Mouse (Mus musculus) granulocyte monocyte progenitor cell, adult 5-6 weeks (primary cell): ENCODE results near the gene Glt1d1. TPM values are rescaled to one million over a fixed set of nuclear protein-coding genes. Genes with fewer than 3 reads are reported as not detected.

Experiments
- ATAC-seq: replicated peaks from 2 replicates; pipeline ENCODE4 v1.8.0; 2016; ENCODE audit warnings: mild to moderate bottlenecking, moderate TSS enrichment, inconsistent platforms; ENCODE audit not compliant: poor library complexity, severe bottlenecking
- total RNA-seq, 2 experiments: library from RNA; stranded (forward) in 1 of 2; stranded (reverse) in 1 of 2; fragments of 200-712, 200-1000 nt in 1 of 2; fragments of >200 nt in 1 of 2; fragmentation: Nextera tagmentation in 1 of 2; gene quantifications; 2 replicates each; pipeline ENCODE4 v1.2.3; 2014 to 2017

The Glt1d1 gene
- total RNA-seq, 2 experiments from 2014 or later = 7.5 to 7.6 TPM

DNA sequence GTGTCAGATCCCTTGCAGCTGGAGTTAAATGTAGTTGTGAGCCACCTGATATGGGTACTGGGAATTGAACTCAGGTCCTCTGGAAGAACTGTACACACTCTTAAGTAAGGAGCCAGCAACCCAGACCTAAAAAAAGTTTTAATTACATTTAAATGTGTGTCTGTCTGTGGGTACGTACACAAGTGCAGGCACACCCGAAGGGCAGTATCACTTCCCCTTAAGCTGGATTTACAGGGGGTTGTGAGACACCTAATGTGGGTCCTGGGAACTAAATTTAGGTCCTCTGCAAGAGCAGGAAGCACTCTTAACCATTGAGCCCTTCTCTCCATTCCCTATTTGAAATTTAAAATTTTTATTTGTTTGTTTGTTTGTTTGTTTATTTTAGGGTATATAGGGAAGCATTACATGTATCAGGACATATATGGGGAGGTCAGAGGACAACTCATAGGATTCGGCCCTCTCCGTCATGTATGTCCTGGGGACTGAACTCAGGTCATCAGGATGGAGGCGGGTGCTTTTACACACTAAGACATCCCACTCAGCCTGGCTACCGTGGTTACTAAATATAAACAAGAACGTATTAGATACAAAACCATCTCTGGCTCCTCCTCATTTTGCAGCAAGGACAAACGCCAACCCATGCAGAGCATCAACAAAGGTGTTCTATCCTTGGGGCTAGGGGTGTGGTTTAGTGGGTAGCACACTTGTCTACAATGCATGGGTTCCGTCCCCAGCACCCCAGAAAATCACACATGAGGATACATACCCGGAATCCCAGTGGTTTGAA is 7.4 kb upstream of the Glt1d1 start:
- ATAC-seq = peak; percentile 82

DNA sequence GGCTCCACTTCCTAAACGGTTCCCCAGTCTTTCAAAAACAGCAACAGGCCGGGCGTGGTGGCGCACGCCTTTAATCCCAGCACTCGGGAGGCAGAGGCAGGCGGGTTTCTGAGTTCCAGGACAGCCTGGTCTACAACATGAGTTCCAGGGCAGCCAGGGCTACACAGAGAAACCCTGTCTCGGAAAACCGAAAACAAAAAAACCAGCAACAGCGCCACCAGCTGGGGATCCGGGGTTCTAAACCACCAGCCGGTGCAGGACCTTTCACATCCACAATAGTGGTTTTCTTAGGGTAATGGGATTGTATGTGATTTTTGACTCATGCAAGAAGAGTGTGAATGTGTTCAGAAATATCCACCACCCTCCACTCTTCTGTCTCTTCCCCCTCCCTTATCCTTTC is 4.8 kb upstream of the Glt1d1 start:
- no peak for ATAC-seq

DNA sequence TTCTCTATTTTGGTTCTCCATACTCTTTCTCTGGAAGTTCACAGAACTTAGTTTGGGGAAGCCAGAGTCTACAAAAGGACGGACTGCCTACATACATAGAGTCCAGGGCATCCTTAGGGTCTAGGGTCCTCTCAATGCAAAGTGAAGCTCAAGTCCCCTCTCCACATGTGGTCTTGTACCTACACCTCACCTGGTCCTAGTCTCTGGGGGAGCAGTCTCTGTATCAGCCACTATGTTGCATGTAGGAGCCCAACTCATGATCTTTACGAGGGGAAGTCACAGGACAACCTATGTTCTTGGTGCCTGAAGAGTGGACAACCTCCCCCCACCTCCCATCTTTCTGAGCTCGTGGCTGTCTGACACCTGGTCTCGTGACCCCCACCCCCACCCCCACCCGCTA is 391 bp upstream of the Glt1d1 start:
- peak; percentile 12 for ATAC-seq

DNA sequence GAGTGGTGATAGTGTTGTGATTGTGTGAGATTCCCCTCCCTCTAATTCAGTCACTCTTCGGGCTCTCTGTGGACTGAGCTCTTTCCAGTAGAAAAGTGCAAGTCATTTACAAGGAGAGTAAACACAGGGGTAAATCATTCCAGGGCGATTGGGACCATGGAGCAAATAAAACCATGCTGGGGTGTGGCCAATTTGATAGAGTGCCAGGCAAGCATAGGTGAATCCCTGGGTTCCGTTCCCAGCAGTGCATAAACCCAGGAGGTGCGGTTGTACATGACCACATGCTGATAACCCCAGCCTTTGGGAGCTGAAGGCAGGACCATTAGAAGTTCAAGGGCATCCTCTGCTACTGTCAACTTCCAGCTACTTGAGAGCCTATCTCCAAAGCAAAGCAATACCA is 1.1 kb downstream of the Glt1d1 start:
- peak; percentile 8; the same call in 1 of the 2 replicates for ATAC-seq

DNA sequence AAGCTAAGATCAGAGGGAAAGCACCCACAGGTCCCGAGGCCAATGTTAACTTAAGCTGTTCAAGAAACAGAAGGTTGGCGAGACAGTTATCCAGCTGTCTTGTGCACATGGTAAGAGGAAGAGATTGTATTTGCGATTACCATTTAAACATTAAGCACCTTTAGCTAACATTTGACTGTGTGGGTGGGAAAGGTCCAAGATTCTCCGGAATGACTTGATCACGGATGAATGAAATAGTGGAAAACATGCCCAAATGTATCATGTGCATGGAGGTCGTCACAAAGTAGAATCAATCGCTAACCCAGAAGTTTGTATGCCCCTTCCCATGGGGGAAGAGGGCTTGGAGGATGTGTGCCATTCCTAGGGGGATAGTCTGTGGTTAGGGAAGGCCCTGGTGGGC is 1.6 kb downstream of the Glt1d1 start:
- ATAC-seq = no peak

DNA sequence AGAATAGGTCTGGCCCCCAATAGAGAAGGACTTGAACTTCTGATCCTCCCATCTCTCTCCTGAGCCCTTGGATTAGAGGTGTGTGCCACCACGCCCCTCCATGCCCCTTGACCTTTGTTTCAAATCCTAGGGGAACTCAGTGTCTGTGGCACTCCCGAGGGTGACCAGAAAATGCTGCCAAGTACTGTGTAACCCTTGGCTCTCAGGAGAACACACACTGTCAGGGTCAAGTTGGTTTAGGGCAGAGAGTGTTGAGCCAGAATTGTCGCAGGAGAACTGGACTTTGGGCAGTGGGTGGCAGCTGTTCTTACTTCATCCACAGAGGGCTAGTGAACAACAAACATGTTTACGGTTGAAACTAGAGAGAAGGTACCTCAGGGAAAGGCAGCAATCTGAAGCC is 5.6 kb downstream of the Glt1d1 start:
- no peak for ATAC-seq

DNA sequence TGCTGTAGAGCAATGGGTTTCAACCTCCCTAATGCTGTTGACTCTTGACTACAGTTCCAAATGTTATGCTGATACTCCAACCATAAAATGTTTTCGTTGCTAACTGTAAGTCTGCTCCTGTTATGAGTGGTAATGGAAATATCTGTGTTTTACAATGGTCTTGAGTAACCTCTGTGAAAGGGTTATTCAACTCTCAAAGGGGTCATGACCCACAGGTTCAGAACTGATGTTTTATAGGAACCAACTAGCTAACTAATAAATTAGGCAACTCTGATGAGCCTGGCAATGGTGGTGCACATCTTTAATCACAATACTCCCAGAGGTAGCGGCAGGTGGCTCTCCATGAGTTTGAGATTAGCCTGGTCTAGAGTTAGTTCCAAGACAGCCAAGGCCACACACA is 6.1 kb downstream of the Glt1d1 start:
- ATAC-seq = no peak

DNA sequence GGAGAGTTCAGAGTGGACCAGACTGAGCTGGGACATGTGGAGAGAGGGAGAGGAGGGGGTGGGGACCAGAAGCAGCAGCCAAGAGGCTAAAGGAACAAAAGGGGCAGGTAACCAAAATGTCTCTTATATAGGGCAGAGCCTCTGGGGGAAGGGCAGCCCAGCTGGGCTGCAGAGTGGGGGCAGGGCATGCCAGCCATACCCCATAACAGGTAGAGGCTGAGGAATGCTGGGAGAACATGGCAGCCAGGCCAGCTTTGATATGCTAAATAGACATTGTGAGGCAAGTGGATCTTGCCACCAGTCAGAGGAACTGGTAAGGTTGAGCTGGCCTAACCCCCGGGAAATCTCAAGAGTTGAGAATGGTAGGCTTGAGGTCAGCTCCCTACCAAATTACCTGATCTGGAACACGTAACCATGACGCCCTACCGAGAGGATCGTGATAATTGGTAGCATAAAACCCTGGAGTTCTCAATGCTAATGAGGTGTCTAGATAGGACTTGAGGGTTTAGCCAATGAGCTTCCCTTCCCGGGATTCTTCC is 7.1 kb downstream of the Glt1d1 start:
- no peak for ATAC-seq

DNA sequence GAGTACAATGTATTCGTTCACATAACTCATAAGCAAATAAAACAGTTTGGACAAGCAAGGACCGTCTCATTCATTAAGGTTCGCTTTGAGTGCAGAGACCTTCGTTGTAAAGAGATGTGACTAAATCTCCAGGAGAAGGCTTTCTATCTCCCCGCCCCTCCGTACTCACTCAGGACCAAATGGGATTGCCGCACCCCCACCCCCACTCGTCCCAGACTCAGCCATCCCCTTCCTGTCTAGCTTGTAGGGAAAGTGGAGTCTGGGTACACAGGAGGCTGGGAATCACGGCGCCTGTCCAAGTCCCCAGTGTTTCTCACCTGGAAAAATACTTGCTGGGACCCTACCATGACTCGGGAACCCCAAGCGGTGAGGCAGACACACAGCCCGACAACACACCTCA is 7.6 kb downstream of the Glt1d1 start:
- no peak for ATAC-seq

DNA sequence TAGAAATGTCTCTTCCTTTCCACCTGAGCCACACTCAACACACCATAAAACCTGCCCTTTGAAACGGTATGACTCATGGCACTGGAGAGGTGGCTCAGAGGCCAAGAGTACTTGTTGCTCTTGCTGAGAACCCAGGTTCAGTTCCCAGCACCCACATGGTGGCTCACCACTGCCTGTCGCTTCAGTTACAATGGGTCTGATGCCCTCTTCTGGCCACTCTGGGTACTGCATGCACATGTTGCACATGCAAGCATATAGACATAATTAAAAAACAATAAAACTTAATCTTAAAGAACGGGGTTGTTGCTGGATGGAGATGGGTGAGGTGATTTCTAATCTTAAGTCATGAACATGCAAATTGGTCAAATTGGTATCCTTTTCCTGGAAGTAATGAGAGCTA is 8.3 kb downstream of the Glt1d1 start:
- no peak for ATAC-seq

DNA sequence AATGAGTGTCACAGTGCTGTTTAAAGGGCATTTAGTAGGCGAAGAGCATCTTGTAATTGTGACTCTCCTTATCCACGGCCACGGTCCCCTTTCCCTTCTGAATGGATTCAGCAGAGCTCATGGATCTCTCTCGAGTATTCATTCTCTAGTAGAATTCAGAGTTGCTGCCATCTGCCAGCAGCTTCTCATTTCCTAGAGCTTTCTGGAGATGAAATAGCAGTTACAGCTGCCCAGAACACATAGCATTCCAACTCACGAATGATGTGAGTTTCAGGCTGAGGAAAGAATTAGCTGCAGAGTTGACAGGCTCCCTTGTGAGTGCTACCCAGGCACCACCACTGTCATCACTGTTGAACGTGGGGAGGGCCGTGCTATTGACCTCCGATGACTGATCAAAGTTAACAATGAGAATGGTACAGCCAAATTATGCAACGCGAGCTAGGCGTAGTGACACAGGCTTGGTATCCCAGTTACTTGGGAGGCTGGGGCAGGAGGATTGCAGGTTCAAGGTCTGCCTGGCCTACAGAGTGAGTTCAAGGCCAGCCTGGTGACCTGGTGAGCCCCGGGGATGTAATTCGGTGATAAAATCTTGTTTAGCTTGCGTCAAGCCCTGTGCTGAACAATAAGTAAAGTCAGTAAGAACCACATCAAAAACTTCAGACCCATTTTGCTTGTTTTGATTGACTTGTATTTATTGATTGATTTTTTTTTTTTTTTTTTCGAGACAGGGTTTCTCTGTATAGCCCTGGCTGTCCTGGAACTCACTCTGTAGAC is 9.3 kb downstream of the Glt1d1 start:
- no peak for ATAC-seq

DNA sequence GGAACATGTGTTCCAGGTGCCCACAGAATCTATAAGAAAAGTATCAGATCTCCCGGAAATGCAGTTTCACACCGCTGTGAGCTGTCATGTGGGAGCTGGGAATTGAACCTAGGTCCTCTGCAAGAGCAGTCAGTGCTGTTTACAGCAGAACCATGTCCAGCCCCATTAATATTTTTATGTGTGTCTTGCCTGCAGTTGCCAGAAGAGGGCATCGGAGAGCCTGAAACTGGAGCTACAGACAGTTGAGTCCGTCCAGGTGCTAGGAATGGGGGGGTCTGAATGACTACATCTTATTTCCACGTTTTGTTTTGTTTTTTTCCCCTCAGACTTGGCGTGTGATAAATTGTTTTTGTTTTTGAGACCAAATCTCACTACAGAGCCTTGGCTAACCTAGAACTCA is 16.0 kb downstream of the Glt1d1 start:
- ATAC-seq = peak; percentile 86

DNA sequence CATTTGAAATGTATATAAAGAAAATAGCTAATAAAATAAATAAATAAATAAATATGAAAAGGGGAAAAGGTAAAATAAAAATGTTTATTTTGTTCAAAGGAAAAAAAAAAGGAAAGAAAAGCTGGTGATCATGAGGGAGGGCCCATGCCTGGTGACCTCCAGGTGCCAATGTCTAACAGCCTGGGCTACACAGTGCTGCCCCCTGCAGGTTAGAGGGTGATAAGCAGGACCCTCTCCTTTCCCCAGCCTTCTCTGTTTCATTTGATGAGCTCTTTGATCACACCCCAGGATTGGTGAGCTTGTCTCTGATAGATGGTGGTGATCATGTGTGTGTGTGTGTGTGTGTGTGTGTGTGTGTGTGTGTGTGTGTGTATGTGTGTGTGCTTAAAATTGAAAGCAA is 17.0 kb downstream of the Glt1d1 start:
- ATAC-seq = peak; percentile 92

DNA sequence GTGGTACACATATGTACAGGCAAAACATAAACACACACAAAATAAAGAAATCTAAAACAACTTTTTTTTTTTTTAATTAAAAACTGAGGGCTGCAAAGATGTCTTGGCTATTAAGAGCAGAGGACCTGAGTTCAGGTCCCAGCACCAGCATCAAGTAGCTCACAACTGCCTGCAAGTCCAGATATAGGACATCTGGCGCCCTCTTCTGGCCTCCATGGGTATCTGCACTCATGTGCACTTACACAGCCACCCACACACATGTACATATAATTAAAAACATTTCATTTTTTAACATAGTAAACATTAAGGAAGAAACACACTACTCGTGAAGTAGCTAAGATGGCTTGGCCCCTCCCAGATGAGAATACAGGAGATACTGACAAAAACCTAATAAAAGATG is 26.2 kb downstream of the Glt1d1 start:
- no peak for ATAC-seq

DNA sequence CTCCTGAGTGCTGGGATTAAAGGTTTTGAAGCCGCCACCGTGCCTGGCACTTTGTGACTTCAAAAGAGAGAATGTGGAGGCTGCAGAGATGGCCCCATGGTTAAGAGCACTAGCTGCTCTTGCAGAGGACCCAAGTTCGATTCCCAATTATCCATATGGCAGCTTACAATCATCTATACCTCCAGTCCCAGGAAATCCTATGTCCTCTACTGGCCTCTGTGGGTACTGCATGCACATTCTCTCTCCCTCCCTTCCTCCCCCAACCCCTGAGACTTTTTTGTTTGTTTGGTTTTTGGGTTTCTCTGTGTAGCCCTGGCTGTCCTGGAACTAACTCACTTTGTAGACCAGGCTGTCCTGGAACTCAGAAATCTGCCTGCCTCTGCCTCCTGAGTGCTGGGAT is 27.2 kb downstream of the Glt1d1 start:
- ATAC-seq = peak; percentile 44

DNA sequence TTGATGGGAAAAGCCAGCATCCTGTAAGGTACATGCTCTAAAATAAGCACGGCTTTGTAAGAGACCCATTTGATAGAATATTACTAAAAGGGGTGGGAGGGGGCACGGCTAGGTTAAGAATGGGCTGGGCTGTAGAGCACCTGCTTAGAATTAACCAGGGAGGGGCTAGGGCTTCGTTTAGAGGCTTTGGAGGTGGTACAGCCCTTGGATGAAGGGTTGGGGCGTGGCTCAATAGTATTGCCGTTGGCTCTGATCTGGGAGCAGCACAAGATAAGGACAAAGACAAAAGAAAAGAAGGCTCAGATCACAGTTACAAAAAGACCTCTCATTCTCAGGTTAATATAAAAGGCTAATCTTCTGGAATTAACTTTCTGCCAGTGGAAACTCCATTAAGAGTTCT is 28.2 kb downstream of the Glt1d1 start:
- ATAC-seq = no peak

DNA sequence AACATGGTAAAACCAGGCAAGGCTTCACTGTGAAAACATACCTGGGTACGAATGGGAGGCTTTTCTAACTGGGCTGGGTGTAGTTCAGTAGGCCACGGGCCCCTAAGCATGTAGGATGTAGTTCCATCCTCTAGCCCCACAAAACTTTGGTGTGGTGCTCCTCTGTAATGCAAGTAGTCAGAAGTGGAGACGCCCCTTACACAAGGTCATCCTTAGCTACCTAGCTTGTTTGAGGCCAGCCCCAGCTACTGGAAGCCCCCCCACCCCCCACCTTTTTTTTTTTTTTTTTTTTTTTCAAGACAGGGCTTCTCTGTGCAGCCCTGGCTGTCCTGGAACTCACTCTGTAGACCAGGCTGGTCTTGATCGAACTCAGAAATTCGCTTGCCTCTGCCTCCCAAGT is 28.9 kb downstream of the Glt1d1 start:
- no peak for ATAC-seq

DNA sequence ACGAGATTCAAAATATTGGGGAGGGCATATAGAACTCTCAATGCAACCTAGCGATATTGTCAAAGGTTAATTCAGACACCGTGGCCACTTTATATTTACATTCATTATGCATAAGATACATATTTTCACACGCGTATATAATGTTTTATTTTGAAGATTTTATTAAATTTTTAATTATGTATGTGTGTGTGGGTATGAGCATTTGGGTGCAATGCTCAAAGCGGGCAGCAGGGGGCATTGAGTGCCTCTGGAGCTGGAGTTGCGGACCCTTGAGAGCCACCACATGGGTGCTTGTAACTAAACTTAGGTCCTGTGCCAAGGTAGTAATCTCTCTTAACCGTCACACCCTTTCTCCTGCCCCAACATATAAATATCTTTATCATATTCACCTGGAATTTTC is 41.9 kb downstream of the Glt1d1 start:
- no peak for ATAC-seq

DNA sequence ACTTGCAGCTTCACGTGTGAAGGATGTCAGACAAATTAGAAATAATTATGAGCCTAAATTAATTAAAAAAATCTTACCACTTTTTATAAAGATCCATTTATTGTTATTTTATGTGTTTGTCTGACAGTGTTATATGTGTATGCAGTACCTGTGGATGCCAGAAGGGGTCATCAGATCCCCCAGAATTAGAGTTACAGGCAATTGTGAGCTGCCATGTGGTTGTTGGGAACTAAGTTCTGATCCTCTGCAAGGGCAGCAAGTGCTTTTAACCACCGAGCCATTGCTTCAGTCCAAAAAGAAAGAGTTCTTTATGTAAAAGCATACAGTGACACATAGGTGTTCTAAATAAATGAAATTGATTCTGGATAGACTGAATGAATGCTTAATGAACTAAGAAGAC is 45.5 kb downstream of the Glt1d1 start:
- ATAC-seq = no peak

DNA sequence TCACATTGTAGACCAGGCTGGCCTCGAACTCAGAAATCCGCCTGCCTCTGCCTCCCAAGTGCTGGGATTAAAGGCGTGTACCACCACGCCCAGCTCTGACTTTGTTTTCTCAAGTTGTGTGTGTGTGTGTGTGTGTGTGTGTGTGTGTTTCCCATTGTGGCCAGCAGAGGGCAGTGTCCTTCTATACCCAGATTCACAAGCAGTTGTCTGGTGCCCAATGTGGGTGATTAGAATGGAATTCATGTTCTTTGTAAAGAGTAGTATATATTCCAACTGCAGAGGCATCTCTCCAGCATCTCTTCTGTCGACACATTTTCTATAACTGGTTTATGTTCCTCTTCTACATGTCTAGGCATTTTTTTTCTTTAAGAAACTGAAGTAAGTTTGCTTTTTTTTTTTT is 46.4 kb downstream of the Glt1d1 start:
- ATAC-seq = no peak

DNA sequence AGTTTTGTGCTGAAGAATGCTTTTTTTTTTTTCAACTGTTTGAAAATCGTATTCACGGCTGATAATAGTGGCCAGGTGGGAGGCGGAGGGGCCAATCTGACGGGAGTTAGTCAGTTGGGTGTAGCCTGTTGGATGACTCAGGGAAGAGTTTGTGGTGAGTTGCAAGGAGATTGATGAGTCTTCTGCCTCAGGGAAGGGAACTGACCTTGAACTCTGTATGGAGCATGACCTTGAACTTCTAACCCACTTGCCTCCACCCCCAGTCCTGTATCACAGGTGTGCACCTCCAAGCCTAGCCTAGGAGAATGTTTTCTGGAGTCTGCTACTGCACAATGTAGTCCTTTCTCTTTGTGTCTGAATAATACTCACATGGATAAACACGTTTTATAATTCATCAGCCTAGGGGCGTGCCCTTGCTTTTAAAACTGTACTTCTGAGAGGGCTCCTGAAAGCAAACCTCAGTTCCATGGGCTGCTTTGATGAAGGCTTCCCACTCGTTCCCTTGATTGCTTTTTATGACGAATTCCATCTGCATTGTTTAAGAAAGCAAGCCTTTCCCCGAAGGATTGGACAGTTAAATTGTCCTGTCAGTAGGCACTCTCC is 56.6 kb downstream of the Glt1d1 start:
- ATAC-seq = no peak
